Mouse (Mus musculus): ENCODE results near the gene 2200002D01Rik.

Gene 2200002D01Rik

DNA sequence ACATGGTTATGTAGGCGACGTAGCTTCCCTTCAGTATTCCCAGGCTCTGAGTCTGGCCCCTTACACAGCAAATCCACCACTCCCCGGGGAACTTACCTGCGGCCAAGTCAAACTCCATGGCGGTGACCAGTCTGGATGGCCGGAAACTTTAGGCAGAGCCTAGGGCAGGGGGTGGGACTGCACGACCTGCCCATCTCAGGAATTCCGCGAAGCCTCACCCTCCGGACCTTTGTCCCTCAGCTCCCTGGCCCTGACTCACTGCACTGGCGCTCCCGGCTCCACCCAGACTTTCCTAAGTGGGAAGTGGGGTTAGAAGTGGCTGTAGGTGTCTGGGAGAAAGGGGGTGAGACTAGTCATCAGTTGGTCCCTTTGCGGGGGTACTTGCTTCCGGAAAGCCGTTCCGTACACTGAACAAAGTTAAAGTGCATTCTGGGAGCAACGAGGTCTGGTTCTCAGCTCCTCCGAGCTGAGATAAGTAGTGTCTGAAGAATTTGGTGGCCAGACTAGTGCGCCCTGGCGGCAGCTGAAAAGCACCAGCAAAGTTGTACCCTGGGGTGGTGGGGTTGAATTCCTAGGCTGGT, at the start of gene 2200002D01Rik:
TSS of gene 2200002D01Rik (minus strand) at position 206 of the 581 bp plus-strand sequence.
- peak; percentile 67 to 79 for DNase-seq

DNA sequence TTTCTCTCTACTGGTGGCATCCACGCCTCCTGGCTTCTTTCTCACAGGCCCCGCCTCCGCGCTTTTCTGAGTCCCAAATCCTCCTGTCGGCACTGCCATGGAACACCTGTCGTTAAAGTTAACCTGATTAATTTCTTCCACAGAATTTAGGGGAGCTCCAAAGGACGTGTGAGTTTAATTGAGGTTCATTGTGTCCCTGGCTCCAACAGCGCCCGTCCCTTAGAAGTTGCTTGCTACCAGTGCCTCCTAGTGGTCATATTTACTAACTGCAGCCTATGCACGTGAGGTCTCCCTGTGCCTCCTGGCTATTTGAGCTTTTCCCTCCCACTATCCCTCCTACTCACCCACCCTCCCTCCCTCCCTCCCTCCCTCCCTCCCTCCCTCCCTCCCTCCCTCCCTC, 48.7 kb upstream of the 2200002D01Rik start:
- peak; percentile 65 to 79 for DNase-seq

DNA sequence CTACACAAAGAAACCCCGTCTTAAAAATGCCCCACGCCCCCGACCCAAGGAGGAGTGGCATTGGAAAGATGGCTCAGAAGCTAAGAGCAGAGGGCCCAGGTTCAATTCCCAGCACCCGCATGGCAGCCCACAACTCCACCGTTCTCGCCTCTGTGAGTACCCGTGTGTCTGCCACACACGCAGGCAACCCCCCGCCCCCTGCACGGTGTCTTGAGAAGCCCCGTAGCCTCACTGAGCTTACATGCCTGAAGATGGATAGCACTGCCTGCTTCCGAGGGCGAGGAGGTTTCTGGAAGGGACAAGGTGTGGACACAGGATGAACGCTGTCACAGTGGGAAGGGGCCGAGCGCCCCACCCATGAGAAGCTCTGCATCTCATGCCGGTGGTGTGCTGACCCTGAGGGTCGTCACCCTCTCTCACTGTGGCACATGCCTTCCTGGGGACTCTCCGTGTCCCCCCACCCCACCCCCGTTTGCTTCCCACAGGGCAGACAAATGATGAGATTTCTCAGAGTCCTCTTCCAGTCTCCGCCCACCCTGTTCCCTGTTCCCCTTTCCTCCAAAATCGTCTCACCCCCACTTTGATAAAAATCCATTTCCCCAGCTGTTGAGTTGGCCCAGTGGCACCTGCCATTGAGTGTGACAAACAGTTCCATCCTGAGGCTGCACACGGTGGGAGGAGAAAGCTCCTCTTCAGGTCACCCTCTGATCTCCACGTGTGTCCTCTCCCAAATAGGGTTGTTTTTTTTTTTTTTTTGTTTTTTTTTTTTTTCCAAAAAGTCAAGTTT, 47.8 kb upstream of the 2200002D01Rik start:
- no peak for DNase-seq

DNA sequence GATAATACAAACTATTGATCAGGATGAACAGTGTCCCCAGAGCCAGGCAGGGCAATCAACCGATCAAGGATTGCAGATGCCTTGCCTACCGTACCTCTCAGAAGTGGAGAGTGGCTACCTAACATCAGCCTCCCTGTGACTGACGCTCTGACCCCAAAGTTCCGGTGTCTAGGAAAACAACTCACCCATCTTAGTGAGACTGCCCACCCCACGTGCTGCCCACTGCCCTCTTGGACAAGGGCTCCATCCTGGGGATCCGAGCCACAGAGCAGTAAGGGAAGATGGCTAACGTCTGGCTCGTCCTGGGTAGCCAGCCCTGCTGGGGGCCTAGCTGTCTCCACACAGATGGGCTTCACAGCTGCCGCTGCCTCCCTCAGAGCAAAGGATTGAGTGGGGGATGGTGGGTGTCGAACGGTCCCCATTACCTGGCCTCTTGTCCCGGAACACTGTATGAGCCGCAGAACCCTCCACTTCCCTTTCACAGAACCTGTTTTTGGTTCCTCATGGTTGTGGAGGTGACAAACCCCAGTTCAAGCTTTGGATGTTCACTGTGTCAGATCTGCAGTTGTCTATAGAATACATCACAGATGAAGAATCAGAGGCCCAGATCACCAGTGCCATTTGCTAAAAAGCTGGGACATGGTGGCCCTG, 46.0 kb upstream of the 2200002D01Rik start:
- DNase-seq = no peak

DNA sequence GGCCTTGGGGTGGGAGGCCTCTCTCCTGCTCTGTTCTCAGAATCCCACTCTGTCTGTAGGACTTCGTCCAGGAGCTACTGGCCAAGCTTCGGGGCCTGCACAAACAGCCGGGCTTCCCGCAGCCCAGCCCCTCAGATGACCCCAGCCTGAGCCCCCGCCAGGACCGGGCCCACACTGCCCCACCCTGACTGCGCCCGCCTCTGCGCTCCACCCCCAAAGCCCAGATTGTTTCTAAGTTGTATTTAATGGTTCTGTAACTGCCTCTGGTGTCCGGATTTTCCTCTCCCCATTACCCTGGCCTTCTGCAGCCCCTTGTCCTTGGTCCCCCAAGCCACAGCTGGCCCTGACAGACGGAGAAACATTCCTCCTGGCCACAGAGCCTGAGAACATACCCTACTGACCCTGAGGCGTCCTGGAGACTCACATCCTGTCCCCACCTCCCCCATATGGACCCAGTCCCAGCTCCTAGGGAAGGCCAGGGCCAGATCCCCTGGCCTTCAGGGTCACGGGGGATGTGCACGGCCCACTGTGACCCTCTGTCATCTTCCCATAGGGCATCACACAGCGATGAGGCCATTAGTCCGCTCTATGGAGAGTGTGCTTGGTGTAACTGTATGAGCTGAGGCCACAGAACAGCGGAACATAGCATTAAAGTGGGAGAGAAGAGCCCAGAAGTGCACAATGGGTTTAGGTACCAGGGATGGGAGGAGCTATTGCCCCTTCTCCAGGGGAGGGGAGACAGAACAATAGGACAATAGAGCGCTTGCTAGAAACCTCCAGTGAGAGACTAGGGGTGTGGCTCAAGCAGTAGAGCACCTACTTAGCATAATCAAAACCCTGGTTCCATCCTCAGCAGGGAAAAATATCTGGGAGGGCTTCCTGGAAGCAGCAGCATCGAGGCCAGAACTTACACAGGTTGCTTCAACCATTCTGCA, 45.1 kb upstream of the 2200002D01Rik start:
- peak; percentile 73 to 91 for DNase-seq

DNA sequence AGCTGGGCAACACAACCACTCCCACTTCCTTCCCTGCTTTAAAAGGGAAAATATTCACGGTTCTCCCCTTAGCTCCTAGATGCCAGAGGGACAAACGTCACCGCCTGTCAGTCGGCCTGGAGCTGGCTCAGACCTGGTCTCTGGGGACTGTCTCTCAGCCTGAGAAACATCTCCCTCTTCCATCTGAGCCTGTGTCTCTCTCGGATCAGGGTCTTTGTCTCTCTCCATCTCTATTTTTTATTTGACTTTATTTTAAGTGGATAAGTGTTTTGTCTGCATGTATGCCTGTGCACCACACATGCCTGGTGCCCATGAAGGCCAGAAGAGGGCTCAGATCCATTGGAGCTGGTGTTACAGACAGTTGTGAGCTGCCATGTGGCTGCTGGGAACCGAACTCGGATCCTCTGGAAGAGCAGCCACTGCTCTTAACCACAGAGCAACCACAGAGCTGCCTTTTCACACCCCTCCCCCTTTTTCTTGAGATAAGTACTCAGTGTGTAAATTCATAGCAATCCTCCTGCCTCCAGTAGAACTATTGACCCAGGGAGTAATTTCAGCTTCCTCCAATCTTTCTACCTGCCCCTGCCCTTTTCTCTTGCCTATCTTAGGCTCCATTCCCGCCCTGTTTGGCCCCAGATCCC, 44.3 kb upstream of the 2200002D01Rik start:
- DNase-seq = peak in 1 of 2 experiments; percentile 54

DNA sequence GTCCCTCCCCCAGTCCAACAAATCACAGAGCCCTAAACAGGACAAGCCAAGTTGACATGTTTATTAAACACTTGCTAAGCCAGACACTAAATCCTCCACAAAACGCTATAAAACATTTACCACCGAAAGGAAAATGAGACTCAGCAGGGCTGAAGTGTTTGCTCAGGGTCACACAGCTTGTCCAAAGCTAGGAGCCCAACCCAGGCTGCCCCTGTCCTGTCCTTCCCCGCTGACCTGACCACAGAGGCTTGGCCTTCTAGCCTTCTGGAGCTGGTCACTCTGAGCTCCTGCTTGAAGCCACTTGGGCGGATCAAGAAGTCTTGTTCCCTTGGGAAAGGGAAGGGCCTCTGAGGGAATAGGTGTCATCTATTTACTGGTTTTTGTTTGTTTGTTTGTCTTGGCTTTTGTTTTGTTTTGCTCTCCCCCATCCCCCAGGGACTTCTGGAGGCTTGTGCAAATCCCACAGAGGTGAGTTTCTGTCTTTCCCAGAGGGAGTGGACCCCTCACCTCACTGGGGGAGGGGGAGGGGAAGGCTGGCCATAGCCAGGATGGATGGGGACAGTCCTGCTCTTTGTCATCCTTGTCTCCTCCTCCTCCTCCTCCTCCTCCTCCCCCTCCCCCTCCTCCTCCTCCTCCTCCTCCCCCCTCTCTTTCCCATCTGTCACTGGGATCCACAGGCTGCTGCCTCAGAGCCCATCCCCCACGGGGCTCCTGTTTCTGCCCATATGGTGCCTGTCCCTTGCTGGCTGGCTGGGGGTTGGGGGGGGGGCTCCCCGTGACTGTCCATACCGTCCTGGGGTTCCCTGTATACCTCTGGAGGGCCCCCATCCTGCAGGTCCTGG, 43.6 kb upstream of the 2200002D01Rik start:
- peak; percentile 34 to 62 for DNase-seq

DNA sequence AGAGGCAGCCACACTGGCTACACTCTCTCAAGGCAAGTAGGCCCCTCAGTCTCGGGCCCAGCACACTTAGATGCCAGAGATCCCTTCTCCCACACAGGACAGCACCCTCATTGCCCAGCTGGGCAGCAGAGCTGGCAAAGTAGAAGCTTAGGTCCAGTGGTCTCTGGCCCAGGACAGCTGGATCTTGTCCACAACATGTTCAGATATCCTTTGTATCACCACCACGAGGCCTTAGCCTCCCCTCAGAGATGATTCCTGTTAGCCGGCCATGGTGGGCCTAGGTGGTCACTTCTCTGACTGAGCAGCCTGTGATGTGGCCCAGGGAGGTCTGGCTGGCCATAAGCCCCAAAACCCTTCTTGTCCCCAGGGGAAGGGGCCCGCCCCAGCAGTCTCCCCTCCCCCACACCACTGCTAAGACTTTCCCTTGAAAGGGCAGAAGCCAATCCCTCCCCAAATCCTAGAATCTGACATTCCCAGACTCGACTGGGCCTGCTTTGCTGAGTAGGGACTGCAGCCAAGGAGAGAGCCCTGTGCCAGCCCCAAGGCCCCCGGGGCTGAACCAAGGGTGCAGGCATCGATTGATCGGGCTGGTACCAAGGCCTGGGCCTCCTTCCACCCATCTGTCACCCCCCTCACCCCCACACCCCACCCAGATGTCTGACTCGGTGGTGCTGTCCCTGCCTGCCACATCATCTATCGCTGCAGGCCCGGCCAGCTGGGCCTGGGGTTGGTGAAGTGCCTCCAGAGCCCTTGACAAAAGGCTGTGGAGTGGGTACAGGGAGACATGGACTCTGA, 42.6 kb upstream of the 2200002D01Rik start:
- peak; percentile 38 to 68 for DNase-seq

DNA sequence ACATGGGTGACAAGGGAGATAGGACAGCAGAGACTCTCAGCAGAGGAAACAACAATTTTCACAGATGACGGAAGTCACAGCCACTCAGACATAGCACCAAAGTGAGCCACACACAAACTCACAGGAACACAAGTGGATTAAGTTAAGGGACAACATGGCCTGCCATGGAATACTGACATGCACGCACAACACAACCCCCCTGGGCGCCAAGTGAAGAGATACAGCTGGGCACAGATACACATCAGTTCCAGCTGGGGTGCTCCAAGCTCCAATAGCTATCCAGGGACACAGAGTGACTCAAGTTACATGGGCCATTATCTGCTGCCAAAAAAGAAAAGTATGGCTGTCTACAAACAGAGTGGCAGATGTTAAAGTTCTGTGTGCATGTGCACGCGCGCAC, 41.6 kb upstream of the 2200002D01Rik start:
- DNase-seq = peak; percentile 78 to 93

DNA sequence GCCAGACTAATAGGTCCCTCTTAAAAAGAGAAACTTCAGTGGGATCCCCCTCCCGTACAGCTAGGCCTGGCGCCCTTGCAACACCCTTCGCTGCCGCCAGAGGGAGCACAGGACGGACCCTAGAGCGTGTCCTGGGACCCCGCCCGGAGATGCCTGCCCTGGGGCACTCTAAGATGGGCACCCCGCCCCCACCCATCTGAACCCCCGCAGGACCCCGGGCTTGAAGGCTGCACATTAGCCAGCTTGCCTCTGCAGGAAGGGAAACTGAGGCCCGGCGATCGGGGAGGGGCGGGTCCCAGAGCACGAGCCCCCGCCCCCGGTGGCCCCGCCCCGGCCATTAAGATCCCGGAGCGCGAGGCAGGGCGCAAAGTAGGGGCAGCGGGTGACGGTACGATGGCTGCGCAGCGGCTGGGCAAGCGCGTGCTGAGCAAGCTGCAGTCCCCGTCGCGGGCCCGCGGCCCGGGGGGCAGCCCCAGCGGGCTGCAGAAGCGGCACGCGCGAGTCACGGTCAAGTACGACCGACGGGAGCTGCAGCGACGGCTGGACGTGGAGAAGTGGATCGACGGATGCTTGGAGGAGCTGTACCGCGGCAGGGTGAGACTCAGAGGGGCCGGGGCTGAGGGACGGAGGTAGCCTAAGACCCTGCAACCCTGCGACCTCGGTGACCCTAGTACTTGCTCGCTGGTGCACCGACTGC, 40.8 kb upstream of the 2200002D01Rik start, which contains the start of gene Ppp1r14a:
TSS of gene Ppp1r14a (plus strand) at position 367 of the 697 bp plus-strand sequence.
- peak; percentile 86 to 89 for DNase-seq

DNA sequence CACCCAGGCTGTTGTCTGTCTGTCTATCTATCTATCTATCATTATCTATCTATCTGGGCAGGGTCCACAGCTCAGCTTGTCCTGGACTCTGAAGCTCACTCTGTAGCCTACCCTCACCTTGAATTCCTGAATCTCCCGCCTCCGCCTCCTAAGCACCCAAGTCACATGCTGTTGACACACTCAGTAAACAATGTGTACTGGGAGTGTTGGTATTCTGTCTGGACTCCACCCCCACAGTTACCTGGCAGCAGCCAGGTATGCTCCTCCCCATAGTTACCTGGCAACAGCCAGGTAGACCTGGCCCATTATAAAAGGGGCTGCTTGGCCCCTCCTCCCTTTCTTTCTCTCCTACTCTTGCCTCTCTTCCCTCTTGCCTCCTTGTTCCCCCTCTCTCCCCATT, 39.8 kb upstream of the 2200002D01Rik start:
- DNase-seq = peak in 1 of 2 experiments; percentile 59

DNA sequence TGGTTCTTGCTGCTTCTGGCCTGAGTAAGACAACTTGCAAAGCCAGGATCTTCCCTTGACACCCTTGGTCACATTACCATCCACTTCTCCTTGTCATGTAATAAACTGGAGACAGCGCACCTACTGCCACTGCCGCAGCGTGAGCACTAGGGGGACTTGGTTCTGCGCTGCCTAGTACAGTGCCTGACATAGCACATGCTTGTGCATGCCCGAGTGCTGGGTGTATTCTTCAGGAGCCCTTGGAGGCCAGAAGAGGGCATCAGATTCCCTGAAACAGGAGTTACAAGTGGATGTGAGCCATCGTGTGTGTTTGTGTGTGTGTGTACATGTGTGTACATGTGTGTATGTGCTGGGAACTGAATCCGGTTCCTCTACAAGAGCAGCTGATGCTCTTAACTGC, 39.2 kb upstream of the 2200002D01Rik start:
- no peak for DNase-seq

DNA sequence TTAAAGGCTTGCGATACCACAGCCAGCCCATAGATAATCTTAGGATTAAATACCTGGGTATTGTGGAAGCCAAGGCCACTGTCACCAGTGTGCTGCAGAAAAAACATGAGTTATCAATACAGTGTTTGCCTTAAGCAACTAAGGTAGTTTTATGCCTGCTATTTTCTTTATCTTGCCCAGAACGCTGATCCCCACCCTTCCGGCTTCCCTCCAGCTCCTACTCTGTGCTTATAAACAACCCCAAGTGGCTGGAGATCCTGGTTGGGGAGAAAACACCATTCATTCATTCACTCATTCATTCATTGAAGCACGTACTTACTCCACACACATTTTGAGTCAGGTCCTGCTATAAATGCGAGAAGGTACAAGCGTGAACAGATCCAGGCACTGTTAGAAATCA, 36.3 kb upstream of the 2200002D01Rik start:
- DNase-seq = no peak

DNA sequence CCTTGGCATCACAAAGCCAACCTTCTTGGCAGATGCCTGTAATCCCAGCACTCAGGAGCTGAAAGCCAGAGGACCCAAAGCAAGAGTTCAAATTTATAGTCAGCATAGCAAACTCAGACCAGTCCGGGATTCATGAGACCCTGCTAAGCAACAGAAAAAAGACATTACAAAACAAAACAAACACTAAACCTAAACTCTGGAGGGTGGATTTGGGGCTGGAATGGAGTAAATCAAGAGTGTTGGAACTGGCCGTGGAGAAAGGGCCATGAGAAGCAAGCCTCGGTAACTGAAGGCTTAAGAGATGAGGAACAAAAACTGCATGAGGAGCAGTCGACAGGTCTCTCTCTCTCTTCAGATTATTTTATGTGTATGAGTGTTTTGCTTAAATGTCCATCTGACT, 35.6 kb upstream of the 2200002D01Rik start:
- no peak for DNase-seq

DNA sequence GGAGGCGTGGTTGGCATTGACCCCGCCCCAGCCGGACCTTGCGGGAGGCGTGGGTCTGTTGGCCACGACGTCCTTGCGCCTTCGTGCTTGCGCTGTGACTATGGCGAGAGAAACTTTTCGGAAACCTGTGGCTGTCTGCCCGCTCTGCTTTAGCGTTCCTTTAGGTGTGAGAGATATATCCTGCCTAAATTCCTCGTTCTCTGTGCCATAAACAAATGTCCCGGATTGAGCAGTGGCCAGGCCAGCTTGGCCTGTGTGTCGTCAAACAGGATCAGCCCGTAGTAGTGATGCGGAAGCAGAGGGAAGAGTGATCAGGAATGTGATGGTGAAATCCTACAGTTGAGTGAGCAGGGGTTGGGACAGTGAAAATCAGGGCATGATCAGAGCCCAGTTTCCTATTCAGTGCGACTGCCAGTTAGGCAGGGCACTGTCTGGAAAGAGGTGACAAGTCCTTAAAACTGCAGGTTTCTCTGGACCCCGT, 33.8 kb upstream of the 2200002D01Rik start:
- DNase-seq = no peak

DNA sequence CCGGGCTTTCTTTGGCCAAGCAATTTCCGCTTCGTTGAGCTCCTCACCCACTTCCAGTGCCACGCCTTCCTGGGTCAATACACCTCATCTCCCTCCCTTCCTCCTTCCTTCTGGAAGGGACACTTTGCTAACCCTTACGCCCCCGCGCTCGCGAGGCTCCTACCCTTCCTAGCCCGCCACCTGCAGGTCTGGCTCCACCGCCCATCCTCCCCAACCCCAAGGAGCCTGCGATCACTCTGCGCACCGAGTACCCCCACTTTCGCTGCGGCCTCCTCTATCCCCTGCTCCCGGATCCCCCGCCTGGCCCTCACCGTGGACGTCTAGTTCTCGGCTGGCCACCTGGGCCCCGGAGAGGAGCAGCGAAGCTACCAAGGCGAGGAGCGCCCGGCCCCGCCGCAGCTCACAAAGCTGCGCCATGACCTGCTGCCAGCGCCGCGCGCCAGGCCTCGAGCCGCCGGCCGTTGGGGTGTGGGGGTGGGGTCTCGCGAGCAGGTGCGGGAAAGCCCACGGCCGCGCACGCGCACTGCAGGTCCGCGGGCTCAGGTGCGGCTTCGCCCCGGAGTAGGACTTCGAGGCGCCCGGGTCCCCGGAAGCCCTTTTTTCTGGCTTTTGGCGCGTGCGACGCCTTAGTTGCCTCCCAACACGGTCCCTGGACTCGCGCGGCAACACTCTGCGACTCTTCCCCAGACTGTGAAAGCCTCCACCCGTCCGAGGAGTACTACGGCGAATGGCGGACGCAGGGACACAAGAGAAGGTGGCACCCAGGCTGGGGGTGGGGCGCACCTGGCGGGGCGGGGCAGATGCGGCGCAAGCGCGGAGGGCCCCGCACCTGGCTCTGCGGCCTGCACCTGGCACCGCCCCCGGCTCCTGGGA, 33.2 kb upstream of the 2200002D01Rik start, which contains the start of gene Spint2:
TSS of gene Spint2 (minus strand) at position 712 of the 873 bp plus-strand sequence.
- DNase-seq = peak; percentile 89 to 93

DNA sequence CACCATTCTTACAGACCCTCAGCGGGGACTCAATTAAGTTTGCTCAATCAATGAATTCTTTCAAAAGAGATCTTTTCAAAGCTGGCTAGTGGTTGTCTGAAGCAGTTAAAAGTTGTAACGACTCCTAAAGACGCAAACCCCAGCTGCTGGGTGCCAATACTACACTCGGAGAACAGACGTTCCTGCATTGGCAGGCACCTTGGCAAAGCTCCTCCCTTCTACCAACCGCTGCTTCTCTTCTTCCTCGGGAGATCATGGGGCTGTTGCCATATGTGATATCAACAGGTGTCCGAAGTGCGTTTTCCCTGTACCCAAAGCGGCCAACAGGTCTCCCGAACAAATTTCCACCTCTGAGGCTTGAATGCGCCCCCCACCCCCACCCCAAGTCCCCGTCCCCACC, 32.5 kb upstream of the 2200002D01Rik start:
- no peak for DNase-seq

DNA sequence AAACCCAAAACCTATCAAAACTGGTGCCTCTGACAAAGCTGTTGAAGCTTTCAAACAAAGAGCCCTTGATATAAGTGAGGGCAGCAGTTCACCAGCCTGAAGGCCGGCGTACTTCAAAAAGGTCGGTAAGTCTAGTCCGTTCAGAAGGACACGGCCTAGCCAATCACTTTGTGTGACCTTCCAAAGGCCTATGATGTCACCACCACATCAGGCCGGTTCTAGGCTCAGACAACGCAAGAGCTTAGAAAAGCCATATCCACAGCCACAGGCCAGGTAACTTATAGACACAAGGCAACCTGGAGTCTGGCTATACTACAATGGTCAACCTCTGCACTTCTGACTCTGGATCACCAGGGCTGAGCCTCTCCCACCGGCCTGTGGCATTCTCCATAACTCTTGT, 31.7 kb upstream of the 2200002D01Rik start:
- DNase-seq = no peak
